Mouse (Mus musculus) hindbrain, embryonic 13.5 days (tissue): Measurements from ENCODE around the gene Klf15. TPM values are rescaled to one million over a fixed set of nuclear protein-coding genes. Genes with fewer than 3 reads are reported as not detected.

ENCODE experiments used
- ATAC-seq: fragments of 200-750 bp; cut with Nextera tagmentation; 2 replicates; pipeline ENCODE4 v1.8.0; 2017; ENCODE audit warnings: moderate TSS enrichment; ENCODE audit not compliant: low FRiP score
- H3K27ac ChIP-seq: fragments of 300-500 bp; sonication (generic); 2 replicates; pipeline ENCODE4 v1.5.1; 2015; ENCODE audit warnings: inconsistent platforms, mild to moderate bottlenecking, moderate library complexity
- H3K27me3 ChIP-seq: fragments of 300-500 bp; sonication (generic); 2 replicates; pipeline ENCODE4 v1.6.1; 2015; ENCODE audit warnings: mild to moderate bottlenecking, inconsistent platforms
- H3K36me3 ChIP-seq: fragments of 300-500 bp; sonication (generic); 2 replicates; pipeline ENCODE4 v1.6.1; 2015; ENCODE audit warnings: mild to moderate bottlenecking, inconsistent platforms
- H3K4me1 ChIP-seq: fragments of 300-500 bp; sonication (generic); replicated peaks from 2 replicates; pipeline ENCODE4 v1.6.1; 2015; ENCODE audit warnings: inconsistent platforms
- H3K4me2 ChIP-seq: fragments of 300-500 bp; sonication (generic); 2 replicates; pipeline ENCODE4 v1.6.1; 2015; ENCODE audit warnings: inconsistent platforms, mild to moderate bottlenecking, moderate library complexity
- H3K4me3 ChIP-seq: fragments of 300-500 bp; sonication (generic); 2 replicates; pipeline ENCODE4 v1.5.1; 2015; ENCODE audit warnings: mild to moderate bottlenecking, inconsistent platforms
- H3K9ac ChIP-seq: fragments of 300-500 bp; sonication (generic); 2 replicates; pipeline ENCODE4 v1.6.1; 2015; ENCODE audit warnings: mild to moderate bottlenecking, inconsistent platforms
- H3K9me3 ChIP-seq: fragments of 300-500 bp; sonication (generic); 2 replicates; pipeline ENCODE4 v1.6.1; 2016; ENCODE audit warnings: inconsistent platforms
- WGBS: fragments of 180-500 bp; shearing (Covaris S2); methylation state at CpG from one replicate; pipeline ENCODE4 v1.1.7; 2015; 5-methylcytosine and 5-hydroxymethylcytosine counted together
- polyA plus RNA-seq: library from polyadenylated mRNA; unstranded; fragments of >200 nt; fragmentation: Nextera tagmentation; extraction: Ambion mirVana; gene quantifications from 2 replicates; pipeline ENCODE4 v1.2.1, GENCODE M21; 2015

Klf15 gene
- polyA plus RNA-seq, 1 experiment from 2014 or later, result 10.2 TPM

DNA sequence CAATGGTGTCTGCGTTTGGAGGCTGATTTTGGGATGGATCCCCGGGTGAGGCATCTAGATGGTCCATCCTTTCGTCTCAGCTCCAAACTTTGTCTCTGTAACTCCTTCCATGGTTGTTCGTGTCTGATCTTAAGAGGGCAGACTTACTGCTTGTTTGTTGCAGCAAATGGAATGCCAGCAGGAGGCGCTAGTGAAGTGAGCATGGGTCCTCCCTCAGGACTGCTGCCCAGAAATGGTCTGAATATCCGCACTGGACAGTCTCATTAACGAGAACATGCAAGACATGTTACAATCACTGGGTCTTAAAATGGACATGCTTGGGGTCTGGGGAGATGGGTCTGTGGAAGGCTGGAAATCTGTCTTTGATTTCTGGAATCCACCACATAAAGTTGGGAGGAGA lies 12.2 kb upstream of the Klf15 start:
- WGBS, result 27% methylated on average over 7 of the region's 7 CpGs
- no peaks in the 10 kb centered on the region for H3K36me3 ChIP-seq
- H3K4me3 ChIP-seq, result no peak overlapping the region
- no peak overlapping the region for H3K4me2 ChIP-seq
- no peak for ATAC-seq
- H3K9me3 ChIP-seq, result no peaks in the 10 kb centered on the region
- H3K4me1 ChIP-seq, result peaks cover 14% of the 10 kb centered on the region
- H3K9ac ChIP-seq, result no peak overlapping the region
- no peak overlapping the region for H3K27ac ChIP-seq
- H3K27me3 ChIP-seq, result no peaks in the 10 kb centered on the region

DNA sequence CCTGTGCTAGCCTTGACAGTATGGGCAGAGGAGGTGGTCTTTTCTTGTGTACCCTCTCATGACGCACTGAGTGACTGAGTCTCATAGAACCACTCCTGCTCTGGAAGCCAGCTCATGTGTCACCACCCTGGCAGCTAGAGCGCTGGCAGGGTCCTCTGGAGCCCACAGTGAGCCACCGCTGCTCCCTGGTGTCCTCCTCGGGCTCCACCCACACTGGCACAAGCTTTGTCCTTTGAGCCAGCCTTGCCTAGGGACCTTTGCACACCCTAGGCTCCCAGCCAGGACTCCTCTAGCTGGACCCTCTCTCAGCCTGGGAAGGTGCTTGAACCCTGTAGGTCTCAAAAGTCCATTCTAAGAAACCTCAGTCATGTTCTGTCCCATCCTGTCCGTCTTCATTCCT lies 11.7 kb upstream of the Klf15 start:
- H3K36me3 ChIP-seq, result no peaks in the 10 kb centered on the region
- no peak overlapping the region for H3K4me2 ChIP-seq
- H3K4me3 ChIP-seq, result no peak overlapping the region
- H3K9me3 ChIP-seq, result no peaks in the 10 kb centered on the region
- H3K27ac ChIP-seq, result no peak overlapping the region
- H3K9ac ChIP-seq, result no peak overlapping the region
- no peak for ATAC-seq
- 68% methylated on average over 5 of the region's 5 CpGs for WGBS
- no peaks in the 10 kb centered on the region for H3K27me3 ChIP-seq
- H3K4me1 ChIP-seq, result peaks cover 14% of the 10 kb centered on the region

DNA sequence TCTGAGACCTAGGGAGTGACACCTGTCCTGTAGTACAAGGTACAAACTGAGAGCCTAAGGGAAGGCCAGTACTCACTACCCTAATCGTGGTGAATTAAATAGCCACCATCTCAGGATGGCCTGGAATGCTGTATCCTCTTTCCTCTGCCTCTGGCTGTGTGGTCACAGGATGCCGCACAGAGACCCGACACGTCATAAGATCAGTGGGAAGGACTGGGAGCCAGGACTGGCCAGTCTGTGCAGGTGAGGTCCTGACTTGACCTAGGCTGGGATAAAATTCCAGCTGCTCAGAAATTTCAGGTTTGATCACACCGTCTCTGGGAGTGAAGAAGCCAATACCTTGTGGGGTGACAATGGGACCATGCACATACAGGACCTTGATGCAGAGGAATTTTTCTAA lies 10.9 kb upstream of the Klf15 start:
- H3K9me3 ChIP-seq, result no peaks in the 10 kb centered on the region
- WGBS, result 91% methylated on average over 5 of the region's 5 CpGs
- no peak overlapping the region for H3K4me2 ChIP-seq
- no peak overlapping the region for H3K4me3 ChIP-seq
- no peak overlapping the region for H3K27ac ChIP-seq
- no peak for ATAC-seq
- H3K36me3 ChIP-seq, result no peaks in the 10 kb centered on the region
- 0 out of 2 replicates have a peak, but pooled peaks cover 2% of the 10 kb centered on the region for H3K27me3 ChIP-seq
- H3K4me1 ChIP-seq, result peaks cover 12% of the 10 kb centered on the region
- no peak overlapping the region for H3K9ac ChIP-seq

DNA sequence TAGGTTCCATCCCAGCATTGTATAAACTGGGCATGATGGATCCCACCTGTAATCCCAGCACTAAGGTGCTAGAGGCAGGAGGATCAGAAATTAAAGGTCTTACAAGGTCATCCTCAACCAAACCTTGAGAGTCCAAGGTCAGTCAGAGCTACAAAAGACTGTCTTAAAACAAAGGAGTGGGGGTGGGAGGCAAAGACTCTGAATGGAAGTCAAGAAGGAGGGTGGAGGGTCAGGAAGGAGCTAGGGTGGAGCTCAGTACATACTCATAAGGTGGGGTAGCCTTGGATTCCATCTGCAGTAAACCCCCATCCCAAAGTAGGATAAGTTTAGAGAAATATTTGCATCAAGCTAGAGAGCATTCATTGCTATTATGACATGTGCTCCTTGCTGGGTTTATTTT lies 9.8 kb upstream of the Klf15 start:
- Histone ChIP-seq H3K9me3 (no peaks in the 10 kb centered on the region), H3K36me3 (no peaks in the 10 kb centered on the region), H3K27ac (no peak overlapping the region), H3K4me3 (no peak overlapping the region), H3K9ac (no peak overlapping the region), H3K4me2 (no peak overlapping the region), H3K4me1 (0 out of 2 replicates have a peak, but pooled peaks cover 3% of the 10 kb centered on the region), H3K27me3 (0 out of 2 replicates have a peak, but pooled peaks cover 2% of the 10 kb centered on the region)
- no peak for ATAC-seq

DNA sequence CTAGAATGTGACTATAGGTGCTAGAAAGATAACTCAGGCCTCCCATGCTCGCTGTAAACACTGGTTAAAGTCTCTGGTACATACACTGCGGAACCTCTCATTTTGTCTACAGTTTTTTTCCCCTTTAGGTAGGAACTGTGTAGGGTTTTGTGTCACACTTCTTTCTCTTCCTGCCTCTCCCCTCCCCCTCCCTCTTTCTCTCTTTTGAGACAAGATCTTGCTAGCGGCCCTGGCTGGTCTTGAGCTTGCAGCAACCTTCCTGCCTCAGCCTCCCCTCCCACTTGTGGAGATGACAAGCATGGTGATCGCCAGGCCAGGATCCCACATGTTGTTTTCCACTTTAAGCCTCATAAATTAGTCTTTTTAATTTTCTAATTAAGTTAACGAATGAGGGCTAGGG lies 8.6 kb upstream of the Klf15 start:
- no peak for ATAC-seq
- 0 out of 2 replicates have a peak, but pooled peaks cover 2% of the 10 kb centered on the region for H3K27me3 ChIP-seq
- H3K4me3 ChIP-seq, result no peak overlapping the region
- 90% methylated on average over 5 of the region's 5 CpGs for WGBS
- H3K4me2 ChIP-seq, result no peak overlapping the region
- no peak overlapping the region for H3K27ac ChIP-seq
- no peaks in the 10 kb centered on the region for H3K9me3 ChIP-seq
- 0 out of 2 replicates have a peak, but pooled peaks cover 3% of the 10 kb centered on the region for H3K4me1 ChIP-seq
- H3K36me3 ChIP-seq, result no peaks in the 10 kb centered on the region
- H3K9ac ChIP-seq, result no peak overlapping the region

DNA sequence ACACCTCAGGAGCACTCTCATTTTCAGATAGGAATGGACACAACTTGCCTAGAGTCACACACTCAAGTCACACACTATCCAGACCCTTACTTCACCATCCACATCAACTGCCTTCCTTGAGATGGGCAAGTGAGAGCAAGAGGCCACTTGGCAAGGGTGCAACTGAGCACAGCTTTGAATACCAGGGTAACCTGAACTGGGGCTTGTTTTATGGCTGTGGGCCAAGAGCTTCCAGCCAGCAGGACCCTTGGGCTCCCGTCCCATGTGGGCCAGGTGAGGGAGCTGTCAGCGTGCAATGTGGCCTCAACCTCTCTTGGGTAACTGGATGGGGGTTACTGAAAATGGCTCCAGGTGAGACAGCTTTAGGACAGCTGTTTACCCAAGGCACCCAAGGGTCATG lies 5.0 kb upstream of the Klf15 start:
- 89% methylated on average over 2 of the region's 2 CpGs for WGBS
- Histone ChIP-seq H3K4me1 (peaks cover 4% of the 10 kb centered on the region; the same call in 1 of the 2 replicates), H3K27ac (no peak overlapping the region), H3K4me2 (no peak overlapping the region), H3K4me3 (no peak overlapping the region), H3K36me3 (no peaks in the 10 kb centered on the region), H3K27me3 (peaks cover 34% of the 10 kb centered on the region), H3K9me3 (no peaks in the 10 kb centered on the region), H3K9ac (no peak overlapping the region)
- no peak for ATAC-seq

DNA sequence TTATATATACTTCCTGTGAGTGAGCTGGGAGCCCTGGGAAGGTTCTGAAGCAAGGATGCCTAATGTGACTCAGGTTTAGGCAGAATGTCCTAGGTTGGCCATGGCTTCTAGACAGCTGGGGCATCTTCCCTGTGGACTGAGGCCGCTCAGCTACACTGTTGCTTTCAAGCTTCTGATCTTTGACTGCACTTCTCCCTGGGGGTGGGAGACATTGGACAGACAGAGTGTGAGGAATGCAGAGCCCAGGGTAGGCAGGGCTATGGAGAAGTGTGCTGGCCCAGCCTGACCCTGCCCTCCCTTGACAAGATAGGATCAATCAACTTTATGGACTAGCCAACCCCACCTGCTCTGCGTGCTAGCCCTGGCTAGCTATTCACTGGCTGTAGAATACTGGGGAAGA lies 1.2 kb upstream of the Klf15 start:
- H3K36me3 ChIP-seq, result no peaks in the 10 kb centered on the region
- ATAC-seq, result no peak
- H3K27ac ChIP-seq, result no peak overlapping the region
- no peak overlapping the region for H3K4me2 ChIP-seq
- no peaks in the 10 kb centered on the region for H3K9me3 ChIP-seq
- H3K4me3 ChIP-seq, result no peak overlapping the region
- no peak overlapping the region for H3K9ac ChIP-seq
- WGBS, result 62% methylated on average over 2 of the region's 2 CpGs
- H3K27me3 ChIP-seq, result peaks cover 54% of the 10 kb centered on the region
- H3K4me1 ChIP-seq, result peaks cover 21% of the 10 kb centered on the region

DNA sequence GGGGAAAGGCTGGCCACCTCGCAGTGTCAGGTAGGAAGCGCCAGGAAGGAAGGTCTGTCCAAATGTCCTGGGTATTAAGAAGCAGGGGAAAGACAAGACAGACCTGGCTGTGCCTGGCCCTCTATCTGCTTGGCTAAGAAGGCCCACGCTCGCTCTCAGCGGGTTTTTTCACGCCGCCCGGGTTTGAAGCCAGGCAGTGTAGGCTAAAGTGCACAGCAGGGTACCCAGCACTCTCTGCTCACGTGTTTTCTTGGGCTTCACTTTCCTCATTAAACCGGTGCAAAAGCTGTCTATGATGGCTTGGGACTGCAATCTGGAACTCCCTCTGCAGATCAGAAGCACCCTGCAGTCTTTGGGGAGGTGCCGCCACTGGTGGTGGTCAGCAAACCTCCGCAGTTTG lies 605 bp upstream of the Klf15 start:
- peaks cover 21% of the 10 kb centered on the region for H3K4me1 ChIP-seq
- no peak overlapping the region for H3K27ac ChIP-seq
- WGBS, result 6% methylated on average over 12 of the region's 12 CpGs

DNA sequence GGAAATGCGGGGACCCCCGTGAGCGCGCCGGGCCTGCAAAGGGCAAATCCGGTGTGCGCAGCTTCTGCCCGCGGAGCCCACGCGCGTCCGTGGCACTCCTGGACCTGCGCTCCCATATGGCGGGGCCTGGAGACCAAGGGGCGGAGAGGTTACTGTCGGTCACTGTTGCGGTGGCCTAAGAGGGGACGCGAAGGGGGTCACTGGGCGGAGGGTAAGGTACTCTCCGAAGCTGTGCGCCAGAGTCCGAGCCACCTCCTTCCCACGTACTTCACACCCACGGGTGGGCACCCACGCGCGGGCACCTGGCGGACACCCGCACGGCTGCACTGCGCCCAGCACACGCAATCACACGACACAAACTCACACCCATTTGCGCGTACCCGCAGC lies 458 bp downstream of the Klf15 start:
- Histone ChIP-seq H3K9me3 (no peaks in the 10 kb centered on the region), H3K36me3 (no peaks in the 10 kb centered on the region; the same call in 1 of the 2 replicates), H3K4me1 (peaks cover 21% of the 10 kb centered on the region), H3K4me3 (peak overlapping the region; percentile 71), H3K4me2 (peak overlapping the region; percentile 100), H3K9ac (peak overlapping the region; percentile 84), H3K27ac (peak overlapping the region; percentile 55), H3K27me3 (peaks cover 54% of the 10 kb centered on the region)
- WGBS, result under 1% methylated on average over 38 of the region's 38 CpGs
- ATAC-seq, result peak; percentile 67

More for the DNA sequence above, 605 bp upstream of the Klf15 start:
- no peak for ATAC-seq
- Histone ChIP-seq H3K4me2 (peak overlapping the region; percentile 100), H3K27me3 (peaks cover 54% of the 10 kb centered on the region), H3K9ac (peak overlapping the region; percentile 84), H3K4me3 (peak overlapping the region; percentile 71), H3K9me3 (no peaks in the 10 kb centered on the region), H3K36me3 (no peaks in the 10 kb centered on the region)

DNA sequence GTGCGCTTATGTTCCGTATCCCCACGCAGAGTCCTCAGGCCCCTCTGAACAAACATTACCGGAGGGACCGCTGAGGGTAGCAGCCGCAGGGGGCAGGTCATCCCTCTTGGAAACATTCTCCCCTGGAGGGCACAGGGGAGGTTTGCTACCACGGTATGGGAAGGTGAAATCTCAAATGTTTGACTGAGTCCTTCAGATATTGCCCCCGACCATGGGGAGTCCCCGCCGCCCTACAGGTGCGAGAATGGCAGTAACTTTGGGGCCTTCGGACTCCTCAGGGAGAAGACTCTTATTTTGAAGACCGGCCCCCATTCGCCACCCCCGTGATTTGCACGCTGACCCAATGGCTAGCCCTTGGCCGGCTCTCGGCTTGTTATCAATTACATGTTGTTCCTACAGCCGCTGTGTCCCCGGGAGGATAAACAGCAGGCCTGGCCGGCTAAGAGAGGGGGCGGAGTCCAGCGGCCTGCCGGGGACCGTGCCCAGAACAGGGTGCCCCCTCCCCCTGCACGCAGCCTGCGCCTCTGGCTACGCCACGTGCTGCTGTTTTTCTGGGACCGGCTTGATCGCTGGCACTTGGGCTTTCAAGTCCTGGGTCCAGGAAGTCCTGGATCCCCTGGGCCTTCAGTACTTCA lies 969 bp downstream of the Klf15 start:
- Histone ChIP-seq H3K36me3 (no peaks in the 10 kb centered on the region; the same call in 1 of the 2 replicates), H3K4me2 (peak overlapping the region; percentile 100), H3K27me3 (peaks cover 54% of the 10 kb centered on the region), H3K27ac (peak overlapping the region; percentile 55), H3K9me3 (no peaks in the 10 kb centered on the region), H3K4me3 (peak overlapping the region; percentile 71), H3K9ac (peak overlapping the region; percentile 84), H3K4me1 (peaks cover 21% of the 10 kb centered on the region)
- ATAC-seq, result peak; percentile 77
- under 1% methylated on average over 31 of the region's 31 CpGs for WGBS

DNA sequence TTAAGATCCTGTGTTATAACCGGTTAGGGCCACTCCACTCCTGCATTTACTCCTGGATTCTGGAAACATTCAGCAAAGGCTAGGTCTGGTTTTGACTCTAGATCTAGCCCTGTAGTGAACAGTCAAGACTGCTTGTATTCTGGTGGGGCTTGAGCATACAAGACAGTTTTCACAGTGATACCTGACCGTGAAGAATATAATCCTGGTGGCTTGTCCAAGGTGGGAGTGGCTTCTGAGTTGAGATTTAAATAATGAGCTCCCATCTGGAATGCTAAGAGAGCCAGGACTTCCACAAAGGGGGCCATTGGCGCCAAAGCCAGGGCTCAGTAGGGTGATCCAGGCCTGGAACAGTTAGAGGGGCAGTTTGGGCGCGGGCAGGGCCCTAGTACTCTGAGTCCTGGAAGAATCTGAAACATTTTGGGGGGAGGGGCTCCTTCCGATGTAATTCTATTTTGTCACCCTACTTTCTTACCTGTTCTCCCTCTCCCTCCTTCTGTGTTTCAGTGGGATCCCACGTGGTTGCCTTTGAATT lies 1.6 kb downstream of the Klf15 start:
- Histone ChIP-seq H3K4me3 (peak overlapping the region; percentile 71), H3K4me2 (peak overlapping the region; percentile 100), H3K27ac (no peak overlapping the region), H3K9me3 (no peaks in the 10 kb centered on the region), H3K4me1 (peaks cover 21% of the 10 kb centered on the region), H3K27me3 (peaks cover 54% of the 10 kb centered on the region), H3K9ac (peak overlapping the region; percentile 84), H3K36me3 (no peaks in the 10 kb centered on the region; the same call in 1 of the 2 replicates)
- 37% methylated on average over 7 of the region's 7 CpGs for WGBS
- ATAC-seq, result no peak

DNA sequence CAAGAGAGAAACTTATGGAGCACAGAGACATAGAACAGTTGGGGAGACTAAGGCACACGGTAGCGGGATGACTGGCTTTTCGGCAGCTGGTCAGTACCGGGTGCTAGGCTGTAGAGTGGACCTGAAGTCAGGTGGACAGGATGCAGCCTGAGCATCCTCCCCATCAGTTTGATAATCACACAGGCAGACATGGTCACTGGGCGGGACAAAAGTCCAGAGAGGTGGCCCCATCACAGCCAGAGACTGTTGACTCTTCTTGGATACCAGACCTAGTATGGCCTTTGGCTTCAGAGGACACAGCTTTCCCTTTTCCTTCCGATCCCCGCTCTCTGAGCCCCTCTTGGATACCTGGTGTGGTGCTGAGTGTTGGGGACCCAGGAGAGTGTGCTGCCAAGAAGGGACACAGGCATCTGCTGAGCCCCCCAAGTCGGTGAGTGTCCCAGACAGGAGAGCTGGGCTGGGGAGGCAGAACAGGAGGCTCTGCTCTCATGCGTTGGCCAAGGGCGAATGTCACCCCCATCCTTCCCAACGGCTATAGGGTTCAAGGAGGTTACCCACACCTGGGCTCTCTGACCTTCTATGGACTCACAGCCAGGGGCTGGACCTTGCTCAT lies 2.8 kb downstream of the Klf15 start:
- Histone ChIP-seq H3K9me3 (no peaks in the 10 kb centered on the region), H3K36me3 (peaks cover 3% of the 10 kb centered on the region; the same call in 1 of the 2 replicates)
- 97% methylated on average over 11 of the region's 11 CpGs for WGBS

More for the DNA sequence above, 2.8 kb downstream of the Klf15 start:
- no peak overlapping the region for H3K4me3 ChIP-seq
- H3K4me2 ChIP-seq, result no peak overlapping the region
- peaks cover 21% of the 10 kb centered on the region for H3K4me1 ChIP-seq
- H3K27me3 ChIP-seq, result peaks cover 45% of the 10 kb centered on the region
- H3K27ac ChIP-seq, result no peak overlapping the region
- no peak overlapping the region for H3K9ac ChIP-seq
- ATAC-seq, result no peak
